Mouse (Mus musculus) bone marrow macrophage, adult 2 months (primary cell): Measurements from ENCODE around the gene Iqsec1. TPM values are rescaled to one million over a fixed set of nuclear protein-coding genes. Genes with fewer than 3 reads are reported as not detected.

Source experiments
- H3K27ac ChIP-seq: 2 replicates; pipeline ENCODE4 v1.5.1; 2012; ENCODE audit warnings: low read depth, low read length; ENCODE audit not compliant: insufficient read depth
- H3K4me1 ChIP-seq: 2 replicates; pipeline ENCODE4 v1.6.1; 2012; ENCODE audit warnings: low read length; ENCODE audit not compliant: control insufficient read depth, insufficient read depth
- H3K4me3 ChIP-seq: 2 replicates; pipeline ENCODE4 v1.5.1; 2012; ENCODE audit warnings: mild to moderate bottlenecking, low read length, moderate library complexity; ENCODE audit not compliant: insufficient read depth
- CTCF ChIP-seq: IDR thresholded peaks from 2 replicates; pipeline ENCODE4 v1.5.1; 2012; ENCODE audit warnings: low read depth, mild to moderate bottlenecking, low read length, moderate library complexity
- POLR2A ChIP-seq: IDR thresholded peaks from 2 replicates; pipeline ENCODE4 v1.6.1; 2012; ENCODE audit warnings: mild to moderate bottlenecking, low read depth, low read length, borderline replicate concordance
- polyA plus RNA-seq: library from polyadenylated mRNA; stranded (reverse); fragments of >200 nt; gene quantifications from 2 replicates; pipeline ENCODE4 v1.2.4, GENCODE M21; 2012; ENCODE audit not compliant: missing spikeins, insufficient read depth, insufficient read length

Gene Iqsec1
- polyA plus RNA-seq, 1 experiment, result 38.2 TPM

- TF ChIP-seq POLR2A (no peak), CTCF (no peak)
- peaks cover 54% of the 10 kb centered on the region for H3K4me1 ChIP-seq
- H3K4me3 ChIP-seq, result no peak overlapping the region
- no peak overlapping the region for H3K27ac ChIP-seq
These were observed 281.3 kb downstream of the Iqsec1 start for GRCm38 (mm10) chr6:90707143-90707542.

GRCm38 (mm10) chr6:90706490-90706889 lies 282.0 kb downstream of the Iqsec1 start:
- no peak overlapping the region for H3K4me3 ChIP-seq
- TF ChIP-seq CTCF (no peak), POLR2A (no peak)
- peaks cover 54% of the 10 kb centered on the region for H3K4me1 ChIP-seq
- H3K27ac ChIP-seq, result no peak overlapping the region

GRCm38 (mm10) chr6:90705738-90706137 lies 282.7 kb downstream of the Iqsec1 start:
- TF ChIP-seq POLR2A (no peak), CTCF (no peak)
- Histone ChIP-seq H3K4me1 (peaks cover 57% of the 10 kb centered on the region), H3K27ac (no peak overlapping the region), H3K4me3 (no peak overlapping the region)

- Histone ChIP-seq H3K27ac (no peak overlapping the region), H3K4me3 (no peak overlapping the region), H3K4me1 (peaks cover 48% of the 10 kb centered on the region)
- TF ChIP-seq POLR2A, result no peak
These were observed 283.7 kb downstream of the Iqsec1 start for GRCm38 (mm10) chr6:90704705-90705344.

GRCm38 (mm10) chr6:90703782-90704181 lies 284.7 kb downstream of the Iqsec1 start:
- no peak overlapping the region for H3K27ac ChIP-seq
- TF ChIP-seq POLR2A (no peak), CTCF (no peak)
- H3K4me1 ChIP-seq, result peaks cover 41% of the 10 kb centered on the region
- no peak overlapping the region for H3K4me3 ChIP-seq

- TF ChIP-seq POLR2A (no peak), CTCF (no peak)
- Histone ChIP-seq H3K4me3 (no peak overlapping the region), H3K4me1 (peaks cover 41% of the 10 kb centered on the region), H3K27ac (no peak overlapping the region)
These were observed 285.4 kb downstream of the Iqsec1 start for GRCm38 (mm10) chr6:90702837-90703735.

GRCm38 (mm10) chr6:90702197-90702596 lies 286.3 kb downstream of the Iqsec1 start:
- no peak overlapping the region for H3K27ac ChIP-seq
- H3K4me3 ChIP-seq, result no peak overlapping the region
- peaks cover 41% of the 10 kb centered on the region for H3K4me1 ChIP-seq
- TF ChIP-seq POLR2A, result no peak
- TF ChIP-seq CTCF, result no peak

- no peak overlapping the region for H3K4me3 ChIP-seq
- no peak overlapping the region for H3K27ac ChIP-seq
- TF ChIP-seq POLR2A (no peak), CTCF (no peak)
- H3K4me1 ChIP-seq, result peaks cover 41% of the 10 kb centered on the region
These were observed 287.1 kb downstream of the Iqsec1 start for GRCm38 (mm10) chr6:90701391-90701790.

GRCm38 (mm10) chr6:90700737-90701136 lies 287.7 kb downstream of the Iqsec1 start:
- Histone ChIP-seq H3K27ac (no peak overlapping the region), H3K4me1 (peaks cover 41% of the 10 kb centered on the region), H3K4me3 (no peak overlapping the region)
- TF ChIP-seq POLR2A (no peak), CTCF (no peak)

GRCm38 (mm10) chr6:90700068-90700467 lies 288.4 kb downstream of the Iqsec1 start:
- Histone ChIP-seq H3K27ac (no peak overlapping the region), H3K4me1 (peaks cover 41% of the 10 kb centered on the region), H3K4me3 (no peak overlapping the region)
- TF ChIP-seq CTCF (no peak), POLR2A (no peak)
